Mouse (Mus musculus): ENCODE data around the gene Stxbp5l. TPM values are rescaled to one million over a fixed set of nuclear protein-coding genes. Genes with fewer than 3 reads are reported as not detected.

The Stxbp5l gene
- 5.9 and 8.8 TPM in 2 replicates for polyA plus RNA-seq (2016; fragmentation: Nextera tagmentation; extraction: Ambion mirVana)

DNA sequence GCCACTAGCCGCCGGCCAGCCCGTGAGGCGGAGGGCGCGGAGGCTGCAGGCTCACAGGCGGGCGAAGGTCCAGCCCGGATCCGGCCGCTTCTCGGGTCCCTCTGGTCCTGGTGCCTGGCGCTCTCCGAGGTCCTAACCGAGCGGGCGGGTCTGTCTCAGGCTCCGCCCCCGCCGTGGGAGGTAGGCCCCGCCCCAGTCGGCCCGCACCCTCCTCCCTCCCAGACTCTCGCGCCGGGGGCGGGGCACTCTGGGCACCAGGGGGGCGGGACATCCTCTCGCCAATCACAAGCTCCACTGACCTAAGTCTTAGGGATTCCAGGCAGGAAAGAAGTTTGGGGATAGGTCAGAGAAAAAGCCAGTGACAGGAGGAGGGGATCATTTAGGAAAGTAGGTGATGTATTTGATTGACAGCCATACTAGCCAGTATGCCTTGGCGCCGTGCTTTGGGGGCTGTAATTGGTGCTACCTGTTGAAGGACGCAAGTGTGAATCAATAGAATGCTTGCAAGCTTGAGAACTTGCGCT lies at the start of gene Stxbp5l:
Stxbp5l (minus strand) TSS at position 142 of the 524 bp plus-strand sequence.
- Histone ChIP-seq H3K4me2 (replicated peaks) (peak within 1 kb of the TSS; percentile 94), H3K27ac (replicated peaks) (peak within 1 kb of the TSS; percentile 60), H3K27me3 (peaks cover 6% of the 10 kb centered on the region; the same call in 1 of the 2 replicates), H3K4me1 (peaks cover 14% of the 10 kb centered on the region; the same call in 1 of the 2 replicates), H3K4me3 (peak within 1 kb of the TSS; percentile 73), H3K36me3 (no peaks in the 10 kb centered on the region), H3K9ac (replicated peaks) (peak within 1 kb of the TSS; percentile 71), H3K9me3 (no peaks in the 10 kb centered on the region)
- WGBS, result 0% methylated on average over 26 of the region's 33 CpGs
- peak; percentile 97 for ATAC-seq (ENCODE audit: low FRiP score, low read depth)

GRCm38 (mm10) chr16:37433418-37434204 lies 48.8 kb upstream of the Stxbp5l start:
- ATAC-seq (ENCODE audit: low FRiP score, low read depth), result no peak
- H3K9me3 ChIP-seq, result no peaks in the 10 kb centered on the region
- H3K27ac ChIP-seq (replicated peaks), result no peak overlapping the region
- no peaks in the 10 kb centered on the region for H3K36me3 ChIP-seq
- H3K9ac ChIP-seq (replicated peaks), result no peak overlapping the region
- H3K27me3 ChIP-seq, result no peaks in the 10 kb centered on the region
- H3K4me3 ChIP-seq, result no peak overlapping the region
- no peaks in the 10 kb centered on the region for H3K4me1 ChIP-seq
- no peak overlapping the region for H3K4me2 ChIP-seq (replicated peaks)
- 71% methylated on average over 5 of the region's 5 CpGs for WGBS

GRCm38 (mm10) chr16:37425434-37425833 lies 40.7 kb upstream of the Stxbp5l start:
- H3K4me3 ChIP-seq, result no peak overlapping the region
- H3K36me3 ChIP-seq, result no peaks in the 10 kb centered on the region
- H3K4me2 ChIP-seq (replicated peaks), result no peak overlapping the region
- no peaks in the 10 kb centered on the region for H3K4me1 ChIP-seq
- 83% methylated on average over 1 of the region's 1 CpGs for WGBS
- H3K9ac ChIP-seq (replicated peaks), result no peak overlapping the region
- no peaks in the 10 kb centered on the region for H3K27me3 ChIP-seq
- no peaks in the 10 kb centered on the region for H3K9me3 ChIP-seq
- no peak overlapping the region for H3K27ac ChIP-seq (replicated peaks)
- ATAC-seq (ENCODE audit: low FRiP score, low read depth), result no peak

- Histone ChIP-seq H3K4me1 (no peaks in the 10 kb centered on the region), H3K4me3 (no peak overlapping the region), H3K9me3 (no peaks in the 10 kb centered on the region), H3K36me3 (no peaks in the 10 kb centered on the region), H3K9ac (replicated peaks) (no peak overlapping the region), H3K27ac (replicated peaks) (no peak overlapping the region), H3K4me2 (replicated peaks) (no peak overlapping the region), H3K27me3 (no peaks in the 10 kb centered on the region)
- no peak for ATAC-seq (ENCODE audit: low FRiP score, low read depth)
- WGBS, result 86% methylated on average over 5 of the region's 5 CpGs
Measured at GRCm38 (mm10) chr16:37422874-37423273, 38.1 kb upstream of the Stxbp5l start.

- no peaks in the 10 kb centered on the region for H3K36me3 ChIP-seq
- H3K27me3 ChIP-seq, result no peaks in the 10 kb centered on the region
- H3K9me3 ChIP-seq, result peaks cover 5% of the 10 kb centered on the region; the same call in 1 of the 2 replicates
- H3K4me3 ChIP-seq, result no peak overlapping the region
- no peak overlapping the region for H3K4me2 ChIP-seq (replicated peaks)
- H3K27ac ChIP-seq (replicated peaks), result no peak overlapping the region
- no peak for ATAC-seq (ENCODE audit: low FRiP score, low read depth)
- no peaks in the 10 kb centered on the region for H3K4me1 ChIP-seq
- H3K9ac ChIP-seq (replicated peaks), result no peak overlapping the region
- 92% methylated on average over 3 of the region's 3 CpGs for WGBS
Measured at GRCm38 (mm10) chr16:37421851-37422250, 37.1 kb upstream of the Stxbp5l start.

DNA sequence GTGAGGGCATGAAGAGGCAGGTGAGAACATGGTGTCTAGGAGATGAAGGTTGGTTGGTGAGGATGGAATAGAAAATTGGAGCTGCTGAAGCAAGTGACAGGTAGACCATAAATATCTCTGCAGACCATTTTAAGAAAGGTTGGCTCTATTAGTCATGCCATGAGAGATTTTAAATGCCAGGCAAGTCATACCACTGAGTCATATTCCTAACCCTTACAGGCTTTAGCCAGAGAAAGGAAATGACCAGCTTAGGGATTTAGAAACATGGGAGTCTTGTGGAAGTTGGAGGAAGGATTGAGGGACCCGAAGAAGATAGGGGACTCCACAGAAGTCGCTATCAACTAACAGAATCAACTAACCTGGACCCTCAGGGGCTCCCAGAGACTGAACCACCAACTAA lies 35.8 kb upstream of the Stxbp5l start:
- Histone ChIP-seq H3K4me2 (replicated peaks) (no peak overlapping the region), H3K9ac (replicated peaks) (no peak overlapping the region), H3K4me1 (no peaks in the 10 kb centered on the region), H3K9me3 (peaks cover 5% of the 10 kb centered on the region; the same call in 1 of the 2 replicates), H3K27ac (replicated peaks) (no peak overlapping the region), H3K27me3 (no peaks in the 10 kb centered on the region), H3K36me3 (no peaks in the 10 kb centered on the region), H3K4me3 (no peak overlapping the region)
- no peak for ATAC-seq (ENCODE audit: low FRiP score, low read depth)
- WGBS, result 84% methylated on average over 2 of the region's 2 CpGs

DNA sequence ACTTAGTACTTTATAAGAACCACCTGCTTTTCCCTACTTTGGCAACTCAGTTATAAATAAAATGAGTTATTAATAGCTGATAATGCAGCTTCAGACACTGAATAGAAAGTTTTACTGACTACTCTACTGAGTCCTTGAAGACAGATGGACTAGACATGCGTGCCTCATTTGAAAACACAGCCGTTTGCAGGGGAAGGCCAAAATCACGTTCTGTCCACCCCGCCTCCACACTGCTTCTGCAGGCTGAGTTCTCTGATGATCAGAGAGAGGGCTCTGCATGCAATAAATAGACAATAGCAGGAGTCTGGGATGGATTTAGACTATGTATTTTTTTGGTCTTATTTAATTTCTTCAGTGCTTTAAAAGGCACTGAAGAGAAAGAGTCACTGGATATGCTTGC lies 20.8 kb upstream of the Stxbp5l start:
- Histone ChIP-seq H3K36me3 (no peaks in the 10 kb centered on the region), H3K9ac (replicated peaks) (no peak overlapping the region), H3K4me2 (replicated peaks) (no peak overlapping the region), H3K4me3 (no peak overlapping the region), H3K9me3 (no peaks in the 10 kb centered on the region), H3K27me3 (no peaks in the 10 kb centered on the region), H3K27ac (replicated peaks) (no peak overlapping the region), H3K4me1 (no peaks in the 10 kb centered on the region)
- 84% methylated on average over 4 of the region's 4 CpGs for WGBS
- no peak for ATAC-seq (ENCODE audit: low FRiP score, low read depth)

GRCm38 (mm10) chr16:37404922-37405321 lies 20.2 kb upstream of the Stxbp5l start:
- 71% methylated on average over 1 of the region's 1 CpGs for WGBS
- no peak for ATAC-seq (ENCODE audit: low FRiP score, low read depth)
- no peaks in the 10 kb centered on the region for H3K9me3 ChIP-seq

DNA sequence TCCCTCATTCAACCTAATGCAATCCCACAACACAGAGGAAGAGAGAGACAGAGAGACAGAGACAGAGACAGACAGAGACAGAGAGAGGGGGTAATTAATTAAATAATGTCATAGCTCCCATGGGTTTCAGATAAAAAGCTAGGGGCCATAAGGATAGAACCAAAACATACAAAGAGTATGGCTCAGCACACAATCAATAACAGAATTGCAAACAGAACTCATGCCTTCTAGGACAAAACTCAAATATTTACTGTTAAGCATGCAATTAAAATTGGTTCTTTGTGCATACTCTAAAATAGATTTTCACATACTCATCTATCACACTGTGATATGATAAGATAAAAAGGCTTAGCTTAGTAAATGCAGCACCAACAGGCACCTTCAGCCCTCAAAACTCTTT lies 5.2 kb upstream of the Stxbp5l start:
- Histone ChIP-seq H3K9me3 (no peaks in the 10 kb centered on the region), H3K4me3 (no peak overlapping the region), H3K9ac (replicated peaks) (no peak overlapping the region), H3K27ac (replicated peaks) (no peak overlapping the region), H3K4me1 (peaks cover 4% of the 10 kb centered on the region; the same call in 1 of the 2 replicates), H3K4me2 (replicated peaks) (no peak overlapping the region), H3K36me3 (no peaks in the 10 kb centered on the region), H3K27me3 (peaks cover 4% of the 10 kb centered on the region; the same call in 1 of the 2 replicates)
- no peak for ATAC-seq (ENCODE audit: low FRiP score, low read depth)

More at GRCm38 (mm10) chr16:37404922-37405321, 20.2 kb upstream of the Stxbp5l start:
- Histone ChIP-seq H3K4me1 (no peaks in the 10 kb centered on the region), H3K36me3 (no peaks in the 10 kb centered on the region), H3K4me3 (no peak overlapping the region), H3K9ac (replicated peaks) (no peak overlapping the region), H3K27me3 (no peaks in the 10 kb centered on the region), H3K27ac (replicated peaks) (no peak overlapping the region), H3K4me2 (replicated peaks) (no peak overlapping the region)

GRCm38 (mm10) chr16:37389201-37389905 lies 4.6 kb upstream of the Stxbp5l start:
- ATAC-seq (ENCODE audit: low FRiP score, low read depth), result no peak
- no peaks in the 10 kb centered on the region for H3K9me3 ChIP-seq
- H3K4me2 ChIP-seq (replicated peaks), result no peak overlapping the region
- 83% methylated on average over 4 of the region's 4 CpGs for WGBS
- H3K27me3 ChIP-seq, result peaks cover 4% of the 10 kb centered on the region; the same call in 1 of the 2 replicates
- H3K9ac ChIP-seq (replicated peaks), result no peak overlapping the region
- H3K27ac ChIP-seq (replicated peaks), result no peak overlapping the region
- H3K4me3 ChIP-seq, result no peak overlapping the region
- H3K36me3 ChIP-seq, result no peaks in the 10 kb centered on the region
- H3K4me1 ChIP-seq, result peaks cover 5% of the 10 kb centered on the region; the same call in 1 of the 2 replicates

DNA sequence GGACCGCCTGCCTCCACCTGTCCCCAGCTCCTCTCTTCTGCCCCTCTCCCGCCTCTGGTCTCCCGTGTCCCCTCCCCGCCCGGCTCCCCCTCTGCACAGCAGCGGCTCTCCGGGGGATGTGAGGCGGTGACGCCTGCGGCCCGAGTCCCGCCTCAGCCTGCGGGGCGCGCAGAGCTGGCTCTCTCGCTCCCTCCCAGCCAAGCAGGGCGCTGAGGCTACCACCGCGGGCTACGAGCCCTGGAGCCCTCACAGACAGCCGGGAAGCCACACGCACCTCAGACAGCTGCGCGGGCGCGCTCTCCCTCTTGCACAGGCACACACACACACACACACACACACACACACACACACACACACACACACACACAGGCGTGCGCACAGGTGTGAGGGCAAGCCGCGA lies 393 bp downstream of the Stxbp5l start:
- Histone ChIP-seq H3K36me3 (no peaks in the 10 kb centered on the region), H3K27me3 (peaks cover 6% of the 10 kb centered on the region; the same call in 1 of the 2 replicates), H3K9ac (replicated peaks) (peak overlapping the region; percentile 71), H3K4me1 (peaks cover 14% of the 10 kb centered on the region; the same call in 1 of the 2 replicates), H3K4me2 (replicated peaks) (peak overlapping the region; percentile 94), H3K9me3 (no peaks in the 10 kb centered on the region), H3K27ac (replicated peaks) (peak overlapping the region; percentile 60), H3K4me3 (peak overlapping the region; percentile 73)
- ATAC-seq (ENCODE audit: low FRiP score, low read depth), result peak; percentile 92
- 2% methylated on average over 26 of the region's 30 CpGs for WGBS

DNA sequence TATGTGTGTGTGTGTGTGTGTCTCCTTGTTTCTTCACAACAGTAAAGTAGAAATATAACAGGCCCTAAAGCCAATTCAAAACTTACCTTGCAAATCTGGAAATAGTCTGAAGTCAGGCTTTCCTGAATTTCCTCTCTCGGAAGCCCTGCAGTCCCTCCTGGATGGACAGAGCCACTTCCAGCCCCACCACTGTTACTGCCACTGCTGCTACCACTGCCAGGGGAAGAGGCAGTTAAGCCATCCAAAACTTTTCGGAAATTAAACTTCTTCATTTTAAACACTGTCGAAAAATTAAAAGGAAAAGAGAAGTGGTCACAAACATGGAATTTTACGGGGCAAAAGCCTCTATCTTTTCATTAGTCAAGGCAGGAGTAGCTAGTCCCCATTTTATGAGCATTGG lies 1.3 kb downstream of the Stxbp5l start:
- no peaks in the 10 kb centered on the region for H3K9me3 ChIP-seq
- ATAC-seq (ENCODE audit: low FRiP score, low read depth), result no peak
- H3K4me2 ChIP-seq (replicated peaks), result peak overlapping the region; percentile 94
- H3K27ac ChIP-seq (replicated peaks), result no peak overlapping the region
- peaks cover 14% of the 10 kb centered on the region; the same call in 1 of the 2 replicates for H3K4me1 ChIP-seq
- H3K36me3 ChIP-seq, result no peaks in the 10 kb centered on the region
- peaks cover 6% of the 10 kb centered on the region; the same call in 1 of the 2 replicates for H3K27me3 ChIP-seq
- H3K4me3 ChIP-seq, result peak overlapping the region; percentile 73; the same call in 1 of the 2 replicates
- 51% methylated on average over 4 of the region's 4 CpGs for WGBS
- no peak overlapping the region for H3K9ac ChIP-seq (replicated peaks)

All from midbrain, embryonic 12.5 days (tissue).